Mouse (Mus musculus) adipocyte (in vitro differentiated cells): Measurements from ENCODE around the gene Cd109.

Source experiments
- DNase-seq: peaks from one replicate; pipeline ENCODE4 v3.0.0-alpha.2; 2016; ENCODE audit warnings: low spot score

Cd109 gene

DNA sequence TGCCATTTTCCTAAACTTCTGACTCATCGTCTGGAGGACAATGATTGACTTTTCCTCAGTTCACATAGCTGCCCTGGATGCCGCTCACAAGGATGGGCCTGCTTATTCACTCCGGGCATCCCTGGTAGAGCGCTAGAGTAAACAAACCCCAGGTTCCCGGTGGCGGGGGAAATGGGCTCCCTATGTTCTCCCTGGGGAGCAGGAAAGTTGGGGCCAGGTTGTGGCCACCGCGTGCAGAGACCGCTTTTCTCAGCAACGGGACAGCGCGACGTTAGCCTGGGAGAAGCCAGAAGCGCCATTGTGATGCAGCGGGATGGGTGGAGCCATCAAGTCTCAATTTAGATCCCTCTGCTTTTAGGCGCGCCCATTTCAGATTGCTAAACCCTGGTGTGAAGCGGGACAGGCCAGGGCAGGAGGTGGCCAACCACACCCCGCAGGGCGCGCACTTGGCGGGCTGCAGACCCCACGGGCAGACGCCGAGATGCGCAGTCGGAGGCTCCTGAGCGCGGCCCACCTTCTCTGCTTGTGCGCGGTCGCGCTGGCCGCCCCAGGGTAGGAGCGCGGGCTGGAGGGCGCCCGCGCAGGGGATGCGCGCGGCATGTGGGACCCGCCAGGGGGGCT lies at the start of gene Cd109:
Gene Cd109 (plus strand): TSS at position 146 of the 621 bp plus-strand sequence.
- DNase-seq, result peak; percentile 25

DNA sequence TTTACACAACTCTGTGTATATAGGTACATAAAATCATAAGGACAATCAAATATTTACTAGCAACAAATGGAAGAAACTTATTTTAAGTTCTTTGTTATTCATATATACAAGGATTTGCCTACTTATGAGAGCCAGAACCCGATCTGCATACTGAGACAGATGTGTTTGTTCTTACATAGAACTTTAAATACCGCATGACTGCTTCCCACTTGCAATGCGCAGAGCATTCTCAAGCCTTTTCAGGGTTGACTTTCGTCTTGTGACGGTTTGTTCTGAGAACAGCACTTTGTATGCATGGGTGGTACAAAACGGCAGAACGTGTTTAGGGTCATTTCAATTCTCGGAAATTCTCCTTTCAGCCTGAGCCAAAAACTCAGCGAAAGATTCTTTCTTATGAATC lies 45.4 kb upstream of the Cd109 start:
- no peak for DNase-seq

- DNase-seq, result no peak
These were observed 38.9 kb upstream of the Cd109 start for GRCm38 (mm10) chr9:78576466-78576865.

DNA sequence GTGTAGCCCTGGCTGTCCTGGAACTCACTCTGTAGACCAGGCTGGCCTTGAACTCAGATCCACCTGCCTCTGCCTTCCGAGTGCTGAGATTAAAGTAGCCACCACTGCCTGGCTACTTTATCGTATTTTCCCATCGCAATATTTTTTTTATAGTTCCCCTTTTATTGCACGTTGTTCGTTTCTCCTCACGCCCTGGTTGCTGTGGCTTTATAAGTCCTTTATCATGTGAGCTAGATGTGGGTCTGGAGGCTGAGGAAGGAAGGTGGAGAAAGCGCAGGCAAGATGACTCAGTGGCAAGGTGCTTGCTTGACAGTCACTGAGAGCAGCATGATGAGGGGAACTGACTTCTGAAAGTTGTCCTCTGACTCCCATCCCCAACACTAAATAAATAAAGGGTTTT lies 36.5 kb upstream of the Cd109 start:
- no peak for DNase-seq

GRCm38 (mm10) chr9:78579644-78580396 lies 35.5 kb upstream of the Cd109 start:
- DNase-seq, result no peak

- DNase-seq, result peak; percentile 47
These were observed 28.0 kb upstream of the Cd109 start for GRCm38 (mm10) chr9:78587218-78587883.

DNA sequence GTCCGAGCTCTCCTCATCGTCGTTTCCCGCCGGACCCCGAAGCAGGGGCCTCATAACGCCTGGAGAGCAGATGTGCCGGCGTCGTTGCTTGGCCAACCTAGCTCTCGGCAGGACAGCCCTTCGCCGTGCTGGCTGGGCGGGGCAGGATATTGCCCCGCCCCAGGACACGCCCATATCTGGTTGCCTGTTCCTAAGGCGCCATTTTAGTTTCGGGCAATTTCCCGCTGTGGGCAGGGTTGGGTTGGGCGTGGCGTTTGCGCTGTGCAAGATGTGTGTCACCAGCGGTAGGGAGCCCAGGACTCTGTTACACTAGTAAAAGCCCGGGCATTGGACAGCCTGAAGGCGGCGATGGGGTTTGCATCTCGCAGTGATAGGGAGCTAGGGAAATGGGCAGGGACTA lies 27.4 kb upstream of the Cd109 start, which contains the start of gene Slc17a5:
Gene Slc17a5 (minus strand): TSS at position 128 of the 400 bp plus-strand sequence.
- DNase-seq, result peak; percentile 93

- DNase-seq, result no peak
These were observed 26.8 kb upstream of the Cd109 start for GRCm38 (mm10) chr9:78588411-78589033.

DNA sequence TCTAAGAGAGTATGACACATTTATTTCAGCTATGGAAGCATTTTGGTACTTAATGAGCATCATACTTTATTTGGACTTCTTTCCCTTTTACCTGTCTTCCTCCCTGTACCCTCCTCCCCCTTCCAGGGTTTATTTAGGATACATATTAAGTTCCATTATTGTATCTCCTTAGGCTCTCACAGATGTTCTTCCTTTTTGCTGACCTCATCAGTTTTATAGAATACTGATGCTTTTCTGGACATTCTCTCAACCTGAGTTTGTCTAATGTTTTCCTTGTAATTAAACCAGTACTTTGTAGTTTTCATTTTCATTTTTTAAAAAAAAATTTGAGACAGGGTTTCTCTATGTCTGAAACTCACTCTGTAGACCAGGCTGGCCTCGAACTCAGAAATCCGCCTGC lies 24.9 kb upstream of the Cd109 start:
- no peak for DNase-seq

DNA sequence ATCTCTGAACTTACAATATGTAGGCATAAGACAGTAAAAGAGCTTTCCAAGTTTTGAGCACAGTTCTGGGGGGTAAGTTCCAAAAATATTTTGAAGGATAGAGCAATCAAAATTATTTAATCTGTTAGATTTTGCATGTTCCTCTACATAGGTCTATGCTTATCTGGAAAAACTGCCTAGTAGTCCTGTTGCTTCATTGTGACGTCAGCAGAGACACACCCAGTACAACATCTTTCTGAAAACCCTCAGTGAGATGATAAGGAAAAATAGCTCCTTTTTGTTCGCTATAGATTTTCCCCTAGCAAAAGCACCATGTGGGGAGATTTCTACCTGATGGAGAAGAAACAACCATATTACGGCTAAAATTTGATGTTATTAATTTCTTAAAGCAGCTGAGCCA lies 20.1 kb upstream of the Cd109 start:
- DNase-seq, result no peak

DNA sequence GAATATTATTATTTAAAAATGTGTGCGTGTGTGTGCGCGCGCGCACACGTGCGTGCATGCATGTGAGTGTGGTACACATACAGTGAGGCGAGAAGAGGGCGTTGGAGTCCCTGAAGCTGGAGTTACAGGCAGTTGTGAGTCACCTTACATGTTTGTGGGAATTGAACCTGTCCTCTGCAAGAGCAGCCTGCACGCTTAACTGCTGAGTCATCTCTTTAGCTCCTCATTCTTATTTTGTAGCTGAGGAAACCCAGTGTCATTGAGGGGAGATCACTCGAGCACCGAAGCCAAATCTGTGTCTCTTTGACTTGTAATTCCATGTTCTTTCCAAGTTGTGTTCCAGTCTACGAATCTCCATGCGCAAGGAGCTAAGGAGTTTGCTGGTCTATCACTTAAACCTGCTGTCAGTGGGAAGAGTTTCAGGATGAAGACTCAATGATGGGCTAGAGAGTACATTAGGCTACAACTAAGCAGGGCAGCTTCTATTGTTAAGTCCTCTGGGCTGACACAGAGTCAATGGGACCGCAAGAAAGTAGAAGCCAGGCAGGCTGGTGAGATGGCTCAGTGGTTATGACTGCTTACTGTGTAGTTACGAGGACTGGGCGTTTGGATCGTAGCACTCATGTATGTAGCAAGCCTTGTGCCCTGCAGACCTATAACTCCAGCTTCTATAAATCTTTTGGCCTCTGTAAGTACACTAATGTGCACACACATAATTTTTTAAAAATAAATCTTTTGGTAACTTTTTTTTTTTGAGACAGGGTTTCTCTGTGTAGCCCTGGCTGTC lies 19.4 kb upstream of the Cd109 start:
- no peak for DNase-seq

DNA sequence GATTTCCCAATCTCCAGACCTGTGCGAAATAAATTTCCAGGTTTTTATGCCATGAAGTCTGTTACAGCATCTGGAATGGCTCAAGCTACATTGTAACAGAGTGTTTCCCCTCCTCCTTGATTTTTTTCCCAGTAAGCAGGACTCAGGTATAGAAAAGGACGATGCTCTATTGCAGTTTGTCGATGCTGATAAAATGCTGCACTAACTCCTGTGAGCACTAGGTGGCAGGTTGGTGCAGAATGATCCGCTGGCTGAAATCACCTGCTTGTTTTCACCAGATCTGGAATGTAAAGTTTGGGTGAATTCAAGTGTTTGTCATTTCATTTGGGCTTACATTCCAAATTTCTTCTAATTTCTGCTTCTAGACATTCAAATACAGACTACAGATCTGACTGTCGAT lies 18.5 kb upstream of the Cd109 start:
- peak; percentile 51 for DNase-seq

DNA sequence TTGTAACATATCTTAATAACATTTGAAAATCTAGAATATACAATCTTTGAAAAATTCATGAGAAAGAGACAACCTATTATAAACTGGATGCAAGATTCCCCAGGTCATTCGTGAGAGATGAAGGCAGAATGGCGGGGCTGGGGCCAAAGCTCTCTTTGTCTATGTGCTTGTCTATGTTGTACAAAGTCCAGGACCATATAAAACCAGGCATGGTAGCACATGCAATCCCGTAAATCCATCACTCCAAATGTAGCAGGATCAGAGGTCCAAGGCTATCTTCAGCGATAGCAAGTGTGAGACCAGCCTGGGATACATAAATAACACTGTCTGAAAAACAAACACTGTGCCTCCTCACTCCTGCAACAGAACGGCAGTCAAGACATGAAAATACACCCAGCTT lies 15.4 kb upstream of the Cd109 start:
- no peak for DNase-seq

GRCm38 (mm10) chr9:78601046-78601730 lies 14.2 kb upstream of the Cd109 start:
- DNase-seq, result no peak

DNA sequence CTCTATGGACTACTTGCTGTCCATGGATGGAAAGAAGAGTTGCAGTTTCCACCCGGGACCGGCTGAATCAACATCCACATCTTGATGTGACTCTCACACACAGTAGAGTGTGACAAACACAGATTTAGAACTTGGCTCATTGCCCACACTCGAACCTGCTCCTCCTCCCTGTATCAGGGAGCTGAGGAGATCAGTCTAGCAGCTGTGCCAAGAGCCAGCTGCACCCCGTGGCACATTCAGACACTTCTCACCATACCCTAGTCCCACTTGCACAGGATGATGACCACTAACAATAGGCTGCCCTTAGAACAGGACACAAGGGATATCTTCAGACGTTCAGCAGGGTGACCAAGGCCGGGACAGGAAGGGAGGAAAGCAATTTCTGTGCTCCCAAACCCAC lies 1.1 kb upstream of the Cd109 start:
- DNase-seq, result no peak

GRCm38 (mm10) chr9:78619285-78619684 lies 3.9 kb downstream of the Cd109 start:
- DNase-seq, result no peak

DNA sequence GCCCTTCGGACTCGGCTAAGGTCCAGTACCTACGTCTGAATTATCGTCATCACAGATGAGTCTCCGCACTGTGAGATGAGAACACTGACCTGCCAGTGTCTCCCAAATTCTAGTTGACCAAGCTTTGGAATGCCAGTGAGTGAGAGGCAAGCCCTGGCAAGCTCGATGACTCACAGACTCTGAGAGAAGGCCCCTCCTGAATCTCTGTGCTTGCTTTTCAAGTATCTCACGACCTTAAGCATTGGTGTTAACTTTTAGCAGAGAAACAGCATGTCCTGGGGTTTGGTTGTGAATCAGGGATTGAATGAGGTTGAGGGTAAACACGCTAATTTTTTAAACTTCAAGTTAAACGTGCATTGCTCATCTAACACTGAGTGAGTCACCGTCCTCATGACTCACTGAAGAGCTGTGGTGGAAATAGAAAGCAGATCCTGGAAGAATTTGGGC lies 8.0 kb downstream of the Cd109 start:
- DNase-seq, result peak; percentile 34

DNA sequence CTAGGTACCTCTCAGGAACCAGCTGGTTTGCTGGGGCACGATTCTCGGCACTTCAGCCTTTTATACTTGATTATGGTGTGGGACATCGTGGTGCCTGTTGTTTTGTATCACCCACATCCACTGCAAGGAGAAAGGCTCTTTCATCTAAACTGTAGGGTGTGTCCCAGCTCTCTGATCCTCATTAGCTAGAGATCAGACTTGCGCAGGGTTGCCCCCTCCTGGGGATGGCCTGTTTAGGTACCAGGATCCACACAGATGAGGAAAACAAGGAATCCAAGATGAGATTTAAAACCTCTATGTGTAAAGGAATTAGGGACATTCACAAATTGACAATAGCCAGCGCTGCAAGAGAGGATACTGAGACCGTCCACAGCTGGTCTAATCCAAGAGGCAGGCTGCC lies 14.6 kb downstream of the Cd109 start:
- no peak for DNase-seq

DNA sequence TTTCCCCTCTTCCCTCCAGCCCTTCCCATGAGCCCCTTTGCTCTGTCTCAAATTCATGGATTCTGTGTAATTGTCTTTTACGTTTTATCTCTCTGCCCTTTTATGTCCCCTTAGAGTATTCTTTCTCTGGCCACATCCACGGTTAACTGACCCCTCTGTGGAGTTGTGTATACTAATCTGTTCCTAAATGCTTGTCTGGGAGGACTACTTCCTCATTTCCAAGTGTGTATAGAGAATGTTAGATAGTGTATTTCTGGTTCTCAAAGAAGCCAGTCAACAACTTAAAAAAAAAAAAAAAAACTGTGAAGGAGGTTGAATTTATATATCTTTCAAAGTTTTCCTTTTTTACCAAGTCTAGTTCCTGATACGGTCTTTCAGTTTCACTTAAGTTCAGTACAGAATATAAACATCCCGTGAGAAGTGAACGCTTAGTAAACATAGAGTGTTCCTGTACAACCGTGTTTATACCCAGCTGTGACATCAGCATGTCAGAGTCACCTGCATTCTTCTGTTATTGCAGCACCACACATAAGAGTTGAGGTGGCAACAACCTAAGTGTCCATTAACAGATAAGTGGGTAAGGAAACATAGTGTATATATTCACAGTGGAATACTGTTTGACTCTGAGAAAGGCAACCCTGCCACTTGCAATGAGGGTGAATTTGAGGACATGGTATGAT lies 16.5 kb downstream of the Cd109 start:
- DNase-seq, result no peak

- DNase-seq, result peak; percentile 21
These were observed 18.6 kb downstream of the Cd109 start for GRCm38 (mm10) chr9:78633976-78634375.

DNA sequence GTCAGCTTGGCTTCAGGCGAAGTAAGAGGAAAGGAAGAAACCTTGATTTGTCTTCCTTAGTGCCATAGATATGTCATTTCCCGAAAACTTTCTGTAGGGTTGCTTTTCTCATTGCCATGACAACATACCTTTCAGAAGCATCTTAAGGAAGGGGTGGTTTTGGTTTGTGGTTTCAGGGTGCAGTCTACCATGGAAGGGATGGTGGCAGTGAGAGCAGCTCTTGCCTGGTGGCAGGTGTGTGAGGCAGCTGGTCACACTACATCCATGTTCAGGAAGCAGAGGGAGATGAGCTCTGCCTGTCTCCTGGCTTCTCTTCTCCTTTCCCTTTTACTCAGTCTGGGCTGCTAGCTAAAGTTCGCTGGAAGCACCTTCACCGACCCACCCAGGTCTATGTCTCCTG lies 26.0 kb downstream of the Cd109 start:
- DNase-seq, result no peak
